Mouse (Mus musculus): ENCODE results near the gene Zc3h18.

Gene Zc3h18

GRCm38 (mm10) chr8:122376365-122377231 lies at the start of gene Zc3h18:
TSS of gene Zc3h18 (plus strand) at chr8:122376609.
- peak; percentile 97 for DNase-seq (ENCODE audit: low read depth)

- DNase-seq (ENCODE audit: low read depth), result no peak
These were observed 47.3 kb upstream of the Zc3h18 start for GRCm38 (mm10) chr8:122329072-122329471.

- DNase-seq (ENCODE audit: low read depth), result no peak
These were observed 46.7 kb upstream of the Zc3h18 start for GRCm38 (mm10) chr8:122329553-122330239.

GRCm38 (mm10) chr8:122330446-122331133 lies 45.8 kb upstream of the Zc3h18 start:
- no peak for DNase-seq (ENCODE audit: low read depth)

GRCm38 (mm10) chr8:122331134-122331523 lies 45.3 kb upstream of the Zc3h18 start:
- no peak for DNase-seq (ENCODE audit: low read depth)

- no peak for DNase-seq (ENCODE audit: low read depth)
These were observed 43.5 kb upstream of the Zc3h18 start for GRCm38 (mm10) chr8:122332753-122333506.

GRCm38 (mm10) chr8:122333531-122333930 lies 42.9 kb upstream of the Zc3h18 start:
- no peak for DNase-seq (ENCODE audit: low read depth)

GRCm38 (mm10) chr8:122334791-122335490 lies 41.5 kb upstream of the Zc3h18 start:
- DNase-seq (ENCODE audit: low read depth), result no peak

GRCm38 (mm10) chr8:122335638-122336250 lies 40.7 kb upstream of the Zc3h18 start:
- no peak for DNase-seq (ENCODE audit: low read depth)

- no peak for DNase-seq (ENCODE audit: low read depth)
These were observed 40.0 kb upstream of the Zc3h18 start for GRCm38 (mm10) chr8:122336251-122336910.

GRCm38 (mm10) chr8:122338852-122339251 lies 37.6 kb upstream of the Zc3h18 start:
- no peak for DNase-seq (ENCODE audit: low read depth)

GRCm38 (mm10) chr8:122340761-122341160 lies 35.6 kb upstream of the Zc3h18 start:
- no peak for DNase-seq (ENCODE audit: low read depth)

GRCm38 (mm10) chr8:122341790-122342189 lies 34.6 kb upstream of the Zc3h18 start:
- DNase-seq (ENCODE audit: low read depth), result no peak

- no peak for DNase-seq (ENCODE audit: low read depth)
These were observed 34.0 kb upstream of the Zc3h18 start for GRCm38 (mm10) chr8:122342362-122342761.

GRCm38 (mm10) chr8:122342806-122343209 lies 33.6 kb upstream of the Zc3h18 start:
- no peak for DNase-seq (ENCODE audit: low read depth)

- no peak for DNase-seq (ENCODE audit: low read depth)
These were observed 33.1 kb upstream of the Zc3h18 start for GRCm38 (mm10) chr8:122343341-122343740.

GRCm38 (mm10) chr8:122343758-122344157 lies 32.7 kb upstream of the Zc3h18 start:
- no peak for DNase-seq (ENCODE audit: low read depth)

GRCm38 (mm10) chr8:122344219-122344618 lies 32.2 kb upstream of the Zc3h18 start:
- no peak for DNase-seq (ENCODE audit: low read depth)

- no peak for DNase-seq (ENCODE audit: low read depth)
These were observed 31.0 kb upstream of the Zc3h18 start for GRCm38 (mm10) chr8:122345181-122346095.

All from fibroblast of lung, adult 2 months (primary cell).